Comparison of ENCODE assay signal across 19 mouse cellular contexts in genomic region chr6:128125464-128125863, GRCm38 (mm10). TPM values are rescaled to one million over a fixed set of nuclear protein-coding genes. Genes with fewer than 3 reads are reported as not detected.
DNase-seq lines count a peak whose midpoint lies in the region; ATAC-seq and TF ChIP-seq lines count a peak whose summit lies in the region.
"Had no signal": no experiment of that assay in that cellular context is flagged by ENCODE, and none has a peak within 500 bp of the region (broad histone marks: within the 10 kb centered on the region; RNA-seq: fewer than 3 reads in every experiment).

No protein-coding gene starts in this region.

- DNase-seq in heart, adult 18-20 months = no peak
- DNase-seq in kidney, adult 2 months = peak; percentile 85
- no peak for DNase-seq in kidney, postnatal 4 days
- no peak for DNase-seq in lung, postnatal 0 days (ENCODE audit: low spot score)
- DNase-seq in lung, postnatal 10 days = no peak
- DNase-seq in Muller cell, postnatal 12 days (ENCODE audit: inconsistent ontology term) = no peak
- DNase-seq: cerebellum, adult 2 months; cerebellum, postnatal 36 days; layer of hippocampus, adult 9-11 months; liver, embryonic 13.5 days; midbrain, embryonic 14.5 days; thymus, postnatal 14 days had no signal

- ATAC-seq in heart, embryonic 13.5 days (ENCODE audit: extremely low read depth, insufficient number of reproducible peaks, low FRiP score, low TSS enrichment) = no peak
- no peak for ATAC-seq in lung, postnatal 0 days
- ATAC-seq: forebrain, embryonic 16.5 days had no signal

- no peaks in the 10 kb centered on the region for H3K9me3 ChIP-seq in heart, embryonic 13.5 days
- H3K9me3 ChIP-seq in lung, postnatal 0 days (ENCODE audit: low read length) = no peaks in the 10 kb centered on the region
- H3K9me3 ChIP-seq: embryonic facial prominence, embryonic 15.5 days; limb, embryonic 10.5 days; liver, embryonic 13.5 days; lung, embryonic 15.5 days; neural tube, embryonic 13.5 days had no signal

- peaks cover 17% of the 10 kb centered on the region for H3K36me3 ChIP-seq in heart, embryonic 13.5 days
- H3K36me3 ChIP-seq in kidney, adult 2 months (ENCODE audit: control insufficient read depth, insufficient read depth, low read length) = no peaks in the 10 kb centered on the region
- H3K36me3 ChIP-seq in lung, postnatal 0 days (ENCODE audit: insufficient read depth, low read length) = no peaks in the 10 kb centered on the region
- H3K36me3 ChIP-seq: embryonic facial prominence, embryonic 15.5 days; liver, embryonic 13.5 days; lung, embryonic 15.5 days had no signal

- no peak overlapping the region for H3K9ac ChIP-seq in heart, embryonic 13.5 days
- no peak overlapping the region for H3K9ac ChIP-seq in lung, postnatal 0 days (replicated peaks; ENCODE audit: low read depth)
- H3K9ac ChIP-seq: embryonic facial prominence, embryonic 15.5 days; hindbrain, embryonic 14.5 days; liver, embryonic 13.5 days; lung, embryonic 15.5 days; neural tube, embryonic 13.5 days had no signal

- H3K27ac ChIP-seq in heart, embryonic 13.5 days (replicated peaks) = peak overlapping the region; percentile 86
- H3K27ac ChIP-seq in kidney, adult 2 months (ENCODE audit: insufficient read depth, low read depth, low read length) = peak overlapping the region; percentile 40
- H3K27ac ChIP-seq in lung, postnatal 0 days (ENCODE audit: low read length) = peak overlapping the region; percentile 87
- H3K27ac ChIP-seq: hindbrain, embryonic 14.5 days; limb, embryonic 10.5 days; neural tube, embryonic 13.5 days had no signal

- no peaks in the 10 kb centered on the region for H3K27me3 ChIP-seq in heart, embryonic 13.5 days (replicated peaks)
- no peaks in the 10 kb centered on the region for H3K27me3 ChIP-seq in kidney, adult 2 months (replicated peaks; ENCODE audit: control insufficient read depth, insufficient read depth, low read length)
- no peaks in the 10 kb centered on the region for H3K27me3 ChIP-seq in lung, postnatal 0 days (replicated peaks; ENCODE audit: insufficient read depth, low read length)
- H3K27me3 ChIP-seq: embryonic facial prominence, embryonic 15.5 days; liver, embryonic 13.5 days; lung, embryonic 15.5 days; neural tube, embryonic 13.5 days had no signal

- TF ChIP-seq CTCF in kidney, adult 2 months (conservative IDR thresholded peaks at IDR 0.05; ENCODE audit: insufficient read depth, insufficient read length, low read depth, low read length) = no peak
- TF ChIP-seq CTCF in lung, postnatal 0 days (IDR thresholded peaks at IDR 0.05) = no peak

- TF ChIP-seq EP300 in lung, postnatal 0 days (IDR thresholded peaks at IDR 0.05) = no peak

- 62% methylated on average over 3 of the region's 3 CpGs for WGBS in heart, embryonic 13.5 days
- WGBS in kidney, adult 2 months = 35% methylated on average over 3 of the region's 3 CpGs
- WGBS in lung, postnatal 0 days = 62% methylated on average over 3 of the region's 3 CpGs

- no peak overlapping the region for H3K4me3 ChIP-seq in heart, embryonic 13.5 days
- H3K4me3 ChIP-seq in kidney, adult 2 months (ENCODE audit: insufficient read depth, low read depth, low read length) = no peak overlapping the region
- H3K4me3 ChIP-seq in lung, postnatal 0 days (ENCODE audit: low read depth, low read length) = no peak overlapping the region
- H3K4me3 ChIP-seq: embryonic facial prominence, embryonic 15.5 days; limb, embryonic 10.5 days; liver, embryonic 13.5 days; lung, embryonic 15.5 days; neural tube, embryonic 13.5 days had no signal

- H3K4me2 ChIP-seq in heart, embryonic 13.5 days = no peak overlapping the region
- no peak overlapping the region for H3K4me2 ChIP-seq in lung, postnatal 0 days (replicated peaks; ENCODE audit: low read depth, low read length)
- H3K4me2 ChIP-seq: embryonic facial prominence, embryonic 15.5 days; hindbrain, embryonic 14.5 days; liver, embryonic 13.5 days; lung, embryonic 15.5 days; neural tube, embryonic 13.5 days had no signal

- no peak for TF ChIP-seq POLR2A in kidney, adult 2 months (IDR thresholded peaks at IDR 0.05; ENCODE audit: low read depth, low read length)

- H3K4me1 ChIP-seq in heart, embryonic 13.5 days = peaks cover 86% of the 10 kb centered on the region
- peaks cover 55% of the 10 kb centered on the region for H3K4me1 ChIP-seq in kidney, adult 2 months (ENCODE audit: control insufficient read depth, insufficient read depth, low read length)
- H3K4me1 ChIP-seq in lung, postnatal 0 days (ENCODE audit: insufficient read depth, low read depth, low read length) = peaks cover 39% of the 10 kb centered on the region

RNA-seq across cellular contexts. Expression of gene Tspan9, which starts 17.9 kb away (rescaled TPM):
- 127 and 140 TPM in 2 replicates for polyA plus RNA-seq in heart, embryonic 13.5 days (2015; fragmentation: Nextera tagmentation; extraction: Ambion mirVana)
- 100 to 1,000 TPM in 1 of 2 experiments, 10 to 100 TPM in 1; 83.1 to 104 TPM for total RNA-seq in heart, adult 18-20 months (2021)
- polyA plus RNA-seq in kidney, adult 2 months (2012; rRNA removed) = 107 and 109 TPM in 2 replicates
- 136 and 158 TPM in 2 replicates for polyA plus RNA-seq in lung, postnatal 0 days (2015; fragmentation: Nextera tagmentation; extraction: Ambion mirVana)
